Mouse (Mus musculus): Measurements from ENCODE around the gene Akr1a1.
"Not testable (repeated sequence)": the region's sequence is repeated elsewhere in the genome, so short reads cannot be mapped to it uniquely, and the experiment has no call there.

The Akr1a1 gene

GRCm38 (mm10) chr4:116650924-116651796 is at the start of gene Akr1a1:
Akr1a1 (minus strand) TSS chr4:116651680.
- DNase-seq: peak; percentile 95

DNA sequence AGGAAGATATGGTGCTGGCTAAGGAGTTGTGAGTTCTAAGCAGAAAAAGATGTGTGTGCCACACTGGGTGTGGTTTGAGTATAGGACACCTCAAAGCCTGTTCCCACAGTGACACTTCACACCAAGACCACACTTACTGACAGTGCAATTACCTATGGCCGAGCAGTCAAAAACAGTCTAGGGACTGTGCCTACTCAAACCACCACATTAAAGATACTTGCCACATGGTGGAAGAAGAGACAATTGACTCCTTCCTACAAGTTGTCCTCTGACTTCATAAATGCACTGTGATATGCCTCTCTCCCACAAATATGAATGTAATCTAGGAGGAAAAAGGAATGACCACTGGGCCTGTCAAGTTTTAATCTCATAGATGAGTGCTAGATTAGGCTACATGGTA is 49.5 kb upstream of the Akr1a1 start:
- DNase-seq: no peak

GRCm38 (mm10) chr4:116698693-116699342 is 47.3 kb upstream of the Akr1a1 start:
- DNase-seq: no peak

DNA sequence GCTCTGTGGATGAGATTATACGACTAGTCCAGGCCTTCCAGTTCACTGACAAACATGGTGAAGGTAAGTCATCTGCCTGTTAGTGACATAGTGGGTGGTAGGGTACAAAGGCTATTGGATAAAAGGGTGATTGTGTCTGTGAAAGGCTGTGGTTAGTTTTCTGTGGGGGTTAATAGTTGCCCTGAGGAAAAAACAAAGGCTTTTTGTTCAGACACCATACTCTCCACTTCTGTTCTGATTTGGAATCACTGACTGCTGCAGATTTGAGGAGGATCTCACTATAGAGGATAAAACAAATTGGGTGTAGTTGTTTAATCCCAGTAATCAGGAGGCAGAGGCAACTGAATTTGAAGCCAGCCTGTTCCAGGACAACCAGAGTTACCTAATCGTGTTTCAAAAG is 42.3 kb upstream of the Akr1a1 start:
- no peak for DNase-seq

- DNase-seq: no peak
Measured at GRCm38 (mm10) chr4:116692146-116692545, 40.7 kb upstream of the Akr1a1 start.

GRCm38 (mm10) chr4:116689309-116689876 is 37.9 kb upstream of the Akr1a1 start:
- DNase-seq: no peak

GRCm38 (mm10) chr4:116687041-116687440 is 35.6 kb upstream of the Akr1a1 start:
- DNase-seq: no peak

- DNase-seq: peak; percentile 98
Measured at GRCm38 (mm10) chr4:116685402-116686061, 34.1 kb upstream of the Akr1a1 start, which contains the start of gene Prdx1. Prdx1 (plus strand) TSS chr4:116685544.

GRCm38 (mm10) chr4:116684665-116685064 is 33.2 kb upstream of the Akr1a1 start:
- DNase-seq: no peak

DNA sequence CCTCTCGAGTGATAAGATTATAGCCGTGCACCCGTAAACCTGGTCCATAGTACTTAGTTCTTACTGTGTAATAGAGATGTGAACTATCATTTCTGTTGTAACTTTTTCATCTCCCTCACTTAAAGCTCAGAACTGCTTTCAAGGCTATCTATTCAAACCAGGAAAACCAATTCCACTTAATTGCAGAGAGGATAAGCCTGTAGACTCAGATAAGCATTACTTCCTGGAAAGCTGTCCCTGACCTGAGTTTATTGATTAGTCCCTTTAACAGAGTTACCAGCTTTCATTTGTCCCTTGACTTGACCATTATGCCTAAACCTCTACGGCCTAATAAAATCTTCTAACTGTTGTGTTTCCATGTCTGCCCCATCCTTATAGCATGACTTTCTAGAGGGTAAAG is 32.5 kb upstream of the Akr1a1 start:
- DNase-seq: no peak

- DNase-seq: not testable (repeated sequence)
Measured at GRCm38 (mm10) chr4:116680521-116680920, 29.0 kb upstream of the Akr1a1 start.

GRCm38 (mm10) chr4:116679141-116679540 is 27.7 kb upstream of the Akr1a1 start:
- DNase-seq: no peak

- DNase-seq: no peak
Measured at GRCm38 (mm10) chr4:116677808-116678207, 26.3 kb upstream of the Akr1a1 start.

DNA sequence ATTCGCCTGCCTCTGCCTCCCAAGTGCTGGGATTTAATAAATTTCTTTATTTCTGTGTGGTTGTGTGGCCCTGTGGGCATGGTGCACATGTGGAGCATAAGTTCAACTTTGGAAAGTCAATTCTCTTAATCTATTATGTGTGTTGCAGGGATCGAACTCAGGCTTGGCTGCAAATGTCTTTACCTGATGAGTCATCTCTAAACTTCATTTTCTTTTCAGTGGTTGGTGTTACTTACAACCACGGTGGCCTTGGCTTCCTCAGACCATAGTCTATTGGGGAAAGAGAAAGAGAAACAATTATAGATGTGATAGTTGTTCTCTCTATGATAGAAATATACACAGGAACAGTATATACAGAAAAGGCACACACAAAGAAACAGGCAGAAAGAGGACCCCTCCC is 24.5 kb upstream of the Akr1a1 start:
- DNase-seq: no peak

GRCm38 (mm10) chr4:116674761-116675160 is 23.3 kb upstream of the Akr1a1 start:
- not testable (repeated sequence) for DNase-seq

GRCm38 (mm10) chr4:116672785-116673184 is 21.3 kb upstream of the Akr1a1 start:
- DNase-seq: peak; percentile 78

- DNase-seq: no peak
Measured at GRCm38 (mm10) chr4:116669291-116669690, 17.8 kb upstream of the Akr1a1 start.

DNA sequence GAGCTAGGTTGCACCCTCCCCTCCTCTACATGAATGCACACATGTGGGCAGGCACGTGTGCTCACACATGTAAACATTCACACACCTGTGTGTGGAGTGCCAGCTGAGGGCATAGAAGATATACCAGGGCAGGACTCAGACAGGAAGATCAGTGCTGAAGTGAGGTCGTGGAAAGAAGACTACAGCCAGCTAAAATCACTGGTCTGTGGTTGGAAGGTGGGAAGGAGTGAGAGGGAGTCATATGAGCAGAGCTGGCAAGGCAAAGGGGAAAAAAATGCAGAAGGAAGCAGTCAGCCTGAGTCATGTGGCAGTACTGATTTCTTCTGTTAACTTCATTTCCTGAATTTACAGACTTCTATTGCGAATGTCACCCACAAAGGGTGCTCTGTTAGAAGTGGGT is 16.7 kb upstream of the Akr1a1 start:
- DNase-seq: peak; percentile 10

DNA sequence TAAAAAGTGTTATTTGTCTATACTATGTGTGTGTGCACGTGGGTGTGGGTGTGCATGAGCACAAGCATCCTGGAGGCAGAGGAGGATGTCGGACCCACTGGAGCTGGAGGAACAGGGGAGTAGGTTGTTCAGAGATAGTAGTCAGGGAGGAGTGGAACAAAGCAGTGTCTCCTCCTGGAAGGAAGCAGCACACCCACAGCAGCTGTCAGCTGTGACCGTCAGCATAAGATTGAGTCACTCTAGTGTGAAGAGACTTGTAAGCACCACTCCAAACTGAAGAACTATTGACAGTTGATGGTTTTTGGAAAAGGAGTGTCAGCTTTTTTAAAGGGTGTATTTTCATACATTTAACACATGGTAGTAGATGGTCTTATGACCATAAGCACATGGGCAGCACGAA is 15.1 kb upstream of the Akr1a1 start:
- DNase-seq: no peak

- no peak for DNase-seq
Measured at GRCm38 (mm10) chr4:116661998-116662397, 10.5 kb upstream of the Akr1a1 start.

- no peak for DNase-seq
Measured at GRCm38 (mm10) chr4:116660829-116661228, 9.3 kb upstream of the Akr1a1 start.

GRCm38 (mm10) chr4:116659916-116660315 is 8.4 kb upstream of the Akr1a1 start:
- DNase-seq: not testable (repeated sequence)

GRCm38 (mm10) chr4:116659474-116659873 is 8.0 kb upstream of the Akr1a1 start:
- peak; percentile 80 for DNase-seq

Measured in lung, postnatal 10 days (tissue).